Mouse (Mus musculus) E14TG2a.4 (cell line): ENCODE measurements at regions not wholly inside any gene's neighbourhood (a gene's known extent, or its start where the extent isn't known, plus 50 kb on each side); places are given as distances from the start of the nearest gene placed in this dataset.
A peak's percentile ranks its signal among the peaks of the same experiment; 100 is the strongest.

Source experiments
- H3K27me3 ChIP-seq: 2 replicates; pipeline ENCODE4 v1.6.1; 2014; ENCODE audit warnings: low read length, control low read depth; ENCODE audit not compliant: insufficient read depth
- H3K36me3 ChIP-seq: 2 replicates; pipeline ENCODE4 v1.6.1; 2014; ENCODE audit warnings: low read length, control low read depth; ENCODE audit not compliant: insufficient read depth
- H3K4me1 ChIP-seq: replicated peaks from 2 replicates; pipeline ENCODE4 v1.6.1; 2014; ENCODE audit warnings: low read depth, low read length, control low read depth
- H3K4me3 ChIP-seq: replicated peaks from 2 replicates; pipeline ENCODE4 v1.5.1; 2014; ENCODE audit warnings: mild to moderate bottlenecking, low read length
- H3K9me3 ChIP-seq: 2 replicates; pipeline ENCODE4 v1.6.1; 2014; ENCODE audit warnings: low read length, control low read depth
- CTCF ChIP-seq: conservative IDR thresholded peaks from 2 replicates; pipeline ENCODE4 v1.5.1; 2014; ENCODE audit warnings: low read length
- NANOG ChIP-seq: IDR thresholded peaks from 2 replicates; pipeline ENCODE4 v1.6.1; 2014; ENCODE audit warnings: borderline replicate concordance, low read length, mixed read lengths
- POU5F1 ChIP-seq: IDR thresholded peaks from 2 replicates; pipeline ENCODE4 v1.6.1; 2014; ENCODE audit warnings: low read length, borderline replicate concordance

- Histone ChIP-seq H3K36me3 (no peaks in the 10 kb centered on the region), H3K4me3 (no peak overlapping the region), H3K27me3 (peaks cover 6% of the 10 kb centered on the region; the same call in 1 of the 2 replicates), H3K9me3 (no peaks in the 10 kb centered on the region), H3K4me1 (0 out of 2 replicates have a peak, but pooled peaks cover 3% of the 10 kb centered on the region)
- TF ChIP-seq NANOG (no peak), POU5F1 (no peak), CTCF (no peak)
Observed at GRCm38 (mm10) chr9:100307364-100307763, 179.2 kb downstream of the Il20rb start.

GRCm38 (mm10) chr9:100303762-100304161, 182.8 kb downstream of the Il20rb start:
- H3K9me3 ChIP-seq, result no peaks in the 10 kb centered on the region
- no peaks in the 10 kb centered on the region for H3K36me3 ChIP-seq
- no peaks in the 10 kb centered on the region for H3K27me3 ChIP-seq
- H3K4me3 ChIP-seq, result no peak overlapping the region
- no peaks in the 10 kb centered on the region for H3K4me1 ChIP-seq
- TF ChIP-seq POU5F1 (no peak), CTCF (no peak), NANOG (no peak)

- no peaks in the 10 kb centered on the region for H3K4me1 ChIP-seq
- no peaks in the 10 kb centered on the region for H3K27me3 ChIP-seq
- H3K9me3 ChIP-seq, result peaks cover 14% of the 10 kb centered on the region
- no peaks in the 10 kb centered on the region for H3K36me3 ChIP-seq
- no peak overlapping the region for H3K4me3 ChIP-seq
- TF ChIP-seq NANOG (no peak), CTCF (peak; percentile 62)
Observed at GRCm38 (mm10) chr9:100301613-100302012, 185.0 kb downstream of the Il20rb start.

GRCm38 (mm10) chr9:100277361-100277760, 209.2 kb downstream of the Il20rb start:
- no peak for TF ChIP-seq POU5F1
- TF ChIP-seq NANOG, result no peak
- TF ChIP-seq CTCF, result no peak

DNA sequence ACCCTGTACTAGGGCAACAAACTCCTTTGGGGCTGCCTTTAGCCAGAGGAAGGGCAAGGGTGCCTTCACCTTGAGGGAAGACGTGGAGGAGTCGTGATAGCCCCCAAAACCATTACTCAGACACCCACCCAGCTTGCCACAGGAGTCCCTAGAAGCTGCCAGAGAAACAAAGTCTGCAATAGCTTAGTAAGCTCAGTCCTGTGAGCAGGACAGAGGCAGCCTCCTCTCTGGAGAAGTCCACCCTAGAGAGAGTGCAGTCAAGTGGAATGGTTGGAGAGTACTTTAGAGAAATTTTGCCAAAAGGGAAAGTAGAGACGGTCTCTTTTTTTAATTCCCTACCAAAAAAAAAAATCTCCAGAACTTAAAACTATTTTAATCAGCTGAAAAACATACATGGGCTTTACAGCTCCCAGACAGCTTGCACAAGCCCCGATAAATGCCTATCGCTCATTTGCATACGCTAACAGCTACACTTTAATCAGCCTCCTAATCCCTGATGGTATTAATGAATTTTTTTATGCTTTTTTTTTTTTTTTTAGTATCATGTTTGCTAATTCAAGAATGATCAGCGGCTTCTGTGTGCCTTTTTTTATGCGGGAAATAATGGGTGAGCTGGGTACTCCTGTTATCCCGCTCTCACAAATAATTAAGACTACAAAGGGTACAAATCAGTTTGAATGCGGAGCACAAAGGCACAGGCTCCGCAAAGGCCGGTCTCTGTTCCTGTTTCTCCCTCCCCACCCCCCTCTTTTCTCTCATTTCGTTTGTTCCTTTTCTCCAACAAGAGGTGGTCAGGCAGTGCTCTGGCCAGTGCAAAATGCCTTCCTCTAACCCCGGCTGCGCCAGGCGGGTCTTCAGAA, 219.8 kb downstream of the Il20rb start:
- Histone ChIP-seq H3K27me3 (no peaks in the 10 kb centered on the region), H3K9me3 (peaks cover 5% of the 10 kb centered on the region), H3K4me3 (no peak overlapping the region), H3K4me1 (no peaks in the 10 kb centered on the region), H3K36me3 (no peaks in the 10 kb centered on the region)
- TF ChIP-seq NANOG (no peak), CTCF (no peak), POU5F1 (no peak)

More at GRCm38 (mm10) chr9:100277361-100277760, 209.2 kb downstream of the Il20rb start:
- H3K36me3 ChIP-seq, result no peaks in the 10 kb centered on the region
- H3K9me3 ChIP-seq, result peaks cover 8% of the 10 kb centered on the region
- no peaks in the 10 kb centered on the region for H3K4me1 ChIP-seq
- 0 out of 2 replicates have a peak, but pooled peaks cover 5% of the 10 kb centered on the region for H3K27me3 ChIP-seq
- no peak overlapping the region for H3K4me3 ChIP-seq

DNA sequence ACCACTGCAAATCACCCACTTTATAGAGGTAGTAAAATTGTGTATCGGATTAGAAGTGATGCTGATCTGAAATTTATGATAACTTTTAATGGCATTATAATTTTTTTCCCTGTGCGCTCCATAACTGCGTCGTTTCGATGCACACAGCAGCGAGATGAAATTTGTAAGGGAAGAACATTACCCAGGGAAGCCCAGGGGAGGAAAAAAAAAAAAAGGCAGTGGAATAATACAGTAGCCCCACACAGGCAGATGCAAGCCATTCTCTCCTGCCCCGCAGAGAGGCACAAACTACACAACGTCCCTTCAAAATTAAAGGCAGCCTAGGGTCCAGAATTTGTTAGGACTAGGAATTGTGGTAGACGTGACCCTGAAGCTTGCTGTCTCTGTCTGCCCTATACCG, 234.2 kb downstream of the Il20rb start:
- H3K27me3 ChIP-seq, result 0 out of 2 replicates have a peak, but pooled peaks cover 3% of the 10 kb centered on the region
- H3K9me3 ChIP-seq, result no peaks in the 10 kb centered on the region
- no peaks in the 10 kb centered on the region for H3K4me1 ChIP-seq
- H3K36me3 ChIP-seq, result no peaks in the 10 kb centered on the region
- no peak overlapping the region for H3K4me3 ChIP-seq
- TF ChIP-seq POU5F1, result no peak
- TF ChIP-seq CTCF, result no peak
- TF ChIP-seq NANOG, result no peak
